Mouse (Mus musculus): ENCODE results near the gene Ppp2r5e.

DNA sequence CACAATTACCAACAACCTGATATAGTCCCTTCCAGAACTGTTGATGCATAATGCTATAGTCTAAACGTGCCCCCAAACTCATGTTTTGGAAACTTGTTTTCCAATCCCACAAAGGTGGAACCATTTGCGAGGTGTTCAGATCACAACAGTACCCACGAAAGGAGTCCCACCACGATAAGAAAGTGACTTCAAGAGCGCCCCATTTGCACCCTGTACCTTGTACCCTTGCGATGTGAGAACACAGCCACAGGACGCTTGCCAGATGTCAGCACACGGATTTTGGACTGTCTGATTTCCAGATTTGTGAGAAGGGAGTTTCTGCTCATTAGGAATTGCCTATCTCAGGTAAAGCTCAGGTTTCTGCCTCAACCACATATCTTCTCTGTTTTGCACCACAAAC, 116.0 kb downstream of the Ppp2r5e start:
- TF ChIP-seq POLR2A (IDR thresholded peaks at IDR 0.05; ENCODE audit: borderline replicate concordance, insufficient read depth, low read length) (no peak), CTCF (IDR thresholded peaks at IDR 0.05; ENCODE audit: borderline replicate concordance, insufficient read depth, low read depth, low read length) (no peak)

All from cerebellum, adult 2 months (tissue).